Mouse (Mus musculus): ENCODE results near the gene Gm37419. TPM values are rescaled to one million over a fixed set of nuclear protein-coding genes. Genes with fewer than 3 reads are reported as not detected.

The Gm37419 gene
- polyA plus RNA-seq, 1 experiment from 2014 or later = not detected

- Histone ChIP-seq H3K9ac (replicated peaks) (no peak overlapping the region), H3K4me1 (ENCODE audit: insufficient read depth) (peaks cover 11% of the 10 kb centered on the region), H3K27me3 (ENCODE audit: insufficient read depth, low read length) (no peaks in the 10 kb centered on the region), H3K4me3 (ENCODE audit: low read depth, low read length) (no peak overlapping the region), H3K4me2 (ENCODE audit: low read depth, low read length) (no peak overlapping the region), H3K36me3 (replicated peaks; ENCODE audit: insufficient read depth, low read length) (no peaks in the 10 kb centered on the region), H3K9me3 (ENCODE audit: low read length) (no peaks in the 10 kb centered on the region), H3K27ac (ENCODE audit: low read depth) (peak overlapping the region; percentile 49)
- DNase-seq (no peak), ATAC-seq (no peak)
- no peak for TF ChIP-seq EP300 (IDR thresholded peaks at IDR 0.05; ENCODE audit: low read depth)
- TF ChIP-seq CTCF (IDR thresholded peaks at IDR 0.05; ENCODE audit: low read depth) = no peak
- 68% methylated on average over 3 of the region's 3 CpGs for WGBS (ENCODE audit: insufficient replicate concordance)
Measured at GRCm38 (mm10) chr16:23997228-23997627, 8.9 kb downstream of the Gm37419 start.

DNA sequence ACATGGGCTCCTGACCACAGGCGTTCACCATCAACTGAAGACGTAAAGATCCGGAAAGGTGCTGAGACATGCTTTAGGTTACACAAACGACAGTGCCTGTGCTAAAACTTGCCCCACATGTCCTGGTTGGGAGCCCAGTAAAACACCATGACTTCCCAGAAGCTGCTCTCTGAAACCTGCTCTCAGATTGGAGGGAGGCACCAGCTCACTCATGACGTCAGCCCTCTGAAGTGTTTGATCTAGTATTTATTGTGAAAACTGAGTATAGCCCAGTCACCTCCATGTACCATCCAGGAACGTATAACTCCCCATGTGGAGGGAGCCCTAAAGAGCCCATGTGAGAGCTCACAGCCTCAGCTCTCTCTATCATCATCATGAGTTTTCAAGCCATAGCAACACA is 9.6 kb downstream of the Gm37419 start:
- DNase-seq (no peak), ATAC-seq (no peak)
- Histone ChIP-seq H3K4me2 (ENCODE audit: low read depth, low read length) (no peak overlapping the region), H3K4me1 (ENCODE audit: insufficient read depth) (peaks cover 8% of the 10 kb centered on the region), H3K4me3 (ENCODE audit: low read depth, low read length) (no peak overlapping the region), H3K27me3 (ENCODE audit: insufficient read depth, low read length) (no peaks in the 10 kb centered on the region), H3K27ac (ENCODE audit: low read depth) (no peak overlapping the region), H3K9me3 (ENCODE audit: low read length) (no peaks in the 10 kb centered on the region), H3K36me3 (replicated peaks; ENCODE audit: insufficient read depth, low read length) (no peaks in the 10 kb centered on the region), H3K9ac (replicated peaks) (no peak overlapping the region)
- TF ChIP-seq EP300 (IDR thresholded peaks at IDR 0.05; ENCODE audit: low read depth) = no peak
- TF ChIP-seq CTCF (IDR thresholded peaks at IDR 0.05; ENCODE audit: low read depth) = no peak
- WGBS (ENCODE audit: insufficient replicate concordance) = 82% methylated on average over 6 of the region's 6 CpGs

DNA sequence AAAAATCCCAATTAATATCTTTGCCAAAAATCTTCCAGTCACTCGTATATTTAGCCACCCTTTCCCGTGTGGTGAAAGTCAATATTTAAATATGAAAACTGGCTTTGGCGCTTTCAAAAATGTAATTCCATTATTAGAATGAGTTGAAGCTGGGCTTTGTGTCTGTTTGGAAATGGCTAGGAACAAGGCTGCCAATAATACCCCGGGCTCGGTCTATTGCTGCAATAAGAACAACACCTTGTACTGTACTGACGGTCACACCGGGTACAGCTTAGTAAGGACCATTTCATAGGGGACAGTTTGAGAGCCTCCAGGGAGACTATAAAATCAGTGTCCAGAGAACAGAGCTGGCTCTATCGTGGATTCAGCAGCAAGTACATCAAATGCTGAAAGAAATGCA is 17.6 kb downstream of the Gm37419 start:
- H3K27ac ChIP-seq (ENCODE audit: low read depth) = no peak overlapping the region
- H3K4me1 ChIP-seq (ENCODE audit: insufficient read depth) = no peaks in the 10 kb centered on the region
- DNase-seq (no peak), ATAC-seq (no peak)
- no peak overlapping the region for H3K4me3 ChIP-seq (ENCODE audit: low read depth, low read length)
- H3K9ac ChIP-seq (replicated peaks) = no peak overlapping the region
- no peaks in the 10 kb centered on the region for H3K9me3 ChIP-seq (ENCODE audit: low read length)
- no peaks in the 10 kb centered on the region for H3K36me3 ChIP-seq (replicated peaks; ENCODE audit: insufficient read depth, low read length)
- TF ChIP-seq CTCF (IDR thresholded peaks at IDR 0.05; ENCODE audit: low read depth) (no peak), EP300 (IDR thresholded peaks at IDR 0.05; ENCODE audit: low read depth) (no peak)
- no peaks in the 10 kb centered on the region for H3K27me3 ChIP-seq (ENCODE audit: insufficient read depth, low read length)
- no peak overlapping the region for H3K4me2 ChIP-seq (ENCODE audit: low read depth, low read length)
- WGBS (ENCODE audit: insufficient replicate concordance) = 80% methylated on average over 8 of the region's 8 CpGs

DNA sequence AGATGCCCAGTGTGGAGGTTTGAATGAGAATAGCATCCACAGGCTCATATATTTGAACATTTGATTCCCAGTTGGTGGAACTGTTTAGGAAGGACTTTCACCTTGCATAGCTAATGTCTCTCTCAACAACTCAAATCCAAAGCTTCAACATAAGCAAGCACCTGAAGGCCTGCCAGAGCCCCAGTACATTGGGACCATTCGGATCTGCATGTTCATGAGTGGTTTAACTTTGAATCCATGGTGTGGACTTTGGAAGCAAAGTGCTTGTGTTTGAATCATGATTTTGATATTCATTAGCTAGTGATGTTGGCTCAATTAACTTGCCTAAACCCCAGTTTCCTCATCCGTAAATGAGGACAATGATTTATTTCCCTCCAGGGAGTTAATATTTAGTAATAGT is 21.6 kb downstream of the Gm37419 start:
- ATAC-seq = no peak

GRCm38 (mm10) chr16:24011306-24011705 is 23.0 kb downstream of the Gm37419 start:
- Histone ChIP-seq H3K9me3 (ENCODE audit: low read length) (no peaks in the 10 kb centered on the region), H3K4me3 (ENCODE audit: low read depth, low read length) (no peak overlapping the region), H3K4me2 (ENCODE audit: low read depth, low read length) (no peak overlapping the region), H3K9ac (replicated peaks) (no peak overlapping the region), H3K27me3 (ENCODE audit: insufficient read depth, low read length) (no peaks in the 10 kb centered on the region), H3K36me3 (replicated peaks; ENCODE audit: insufficient read depth, low read length) (no peaks in the 10 kb centered on the region), H3K27ac (ENCODE audit: low read depth) (no peak overlapping the region), H3K4me1 (ENCODE audit: insufficient read depth) (peaks cover 7% of the 10 kb centered on the region; the same call in 1 of the 2 replicates)
- no peak for TF ChIP-seq EP300 (IDR thresholded peaks at IDR 0.05; ENCODE audit: low read depth)
- TF ChIP-seq CTCF (IDR thresholded peaks at IDR 0.05; ENCODE audit: low read depth) = no peak
- WGBS (ENCODE audit: insufficient replicate concordance) = 71% methylated on average over 3 of the region's 3 CpGs
- no peak; the same call in 1 of the 2 replicates for ATAC-seq
- DNase-seq = no peak

More for the DNA sequence above, 21.6 kb downstream of the Gm37419 start:
- Histone ChIP-seq H3K27ac (ENCODE audit: low read depth) (no peak overlapping the region), H3K4me1 (ENCODE audit: insufficient read depth) (peaks cover 7% of the 10 kb centered on the region; the same call in 1 of the 2 replicates), H3K4me2 (ENCODE audit: low read depth, low read length) (no peak overlapping the region), H3K36me3 (replicated peaks; ENCODE audit: insufficient read depth, low read length) (no peaks in the 10 kb centered on the region), H3K9ac (replicated peaks) (no peak overlapping the region), H3K9me3 (ENCODE audit: low read length) (no peaks in the 10 kb centered on the region), H3K27me3 (ENCODE audit: insufficient read depth, low read length) (no peaks in the 10 kb centered on the region), H3K4me3 (ENCODE audit: low read depth, low read length) (no peak overlapping the region)
- TF ChIP-seq EP300 (IDR thresholded peaks at IDR 0.05; ENCODE audit: low read depth) = no peak
- TF ChIP-seq CTCF (IDR thresholded peaks at IDR 0.05; ENCODE audit: low read depth) = no peak
- 85% methylated on average over 2 of the region's 2 CpGs for WGBS (ENCODE audit: insufficient replicate concordance)
- DNase-seq = no peak

GRCm38 (mm10) chr16:24012066-24012465 is 23.8 kb downstream of the Gm37419 start:
- 15% methylated on average over 3 of the region's 3 CpGs for WGBS (ENCODE audit: insufficient replicate concordance)
- no peak overlapping the region for H3K4me3 ChIP-seq (ENCODE audit: low read depth, low read length)

DNA sequence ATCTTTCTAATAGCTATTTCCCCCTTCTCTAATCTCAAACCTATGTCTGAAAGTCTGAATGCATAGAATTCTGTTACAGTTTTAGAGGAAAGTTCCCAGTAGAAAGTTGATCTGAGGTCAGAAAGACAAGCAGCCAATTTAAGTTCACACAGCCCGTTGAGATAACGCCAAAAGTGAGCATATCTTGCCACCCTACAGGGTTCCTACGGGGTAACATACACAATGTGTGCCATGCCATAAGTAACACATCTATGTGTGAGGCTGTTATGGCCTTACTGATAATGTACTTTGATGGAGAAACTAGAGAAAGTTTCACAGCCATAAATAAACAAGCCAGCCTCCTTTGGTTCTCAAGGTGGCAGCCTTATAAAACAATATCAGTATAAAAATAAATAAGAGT is 26.1 kb downstream of the Gm37419 start:
- ATAC-seq = no peak
- Histone ChIP-seq H3K9ac (replicated peaks) (no peak overlapping the region), H3K27me3 (ENCODE audit: insufficient read depth, low read length) (no peaks in the 10 kb centered on the region), H3K27ac (ENCODE audit: low read depth) (no peak overlapping the region), H3K36me3 (replicated peaks; ENCODE audit: insufficient read depth, low read length) (no peaks in the 10 kb centered on the region), H3K9me3 (ENCODE audit: low read length) (no peaks in the 10 kb centered on the region), H3K4me3 (ENCODE audit: low read depth, low read length) (no peak overlapping the region), H3K4me2 (ENCODE audit: low read depth, low read length) (no peak overlapping the region), H3K4me1 (ENCODE audit: insufficient read depth) (peaks cover 7% of the 10 kb centered on the region; the same call in 1 of the 2 replicates)
- 49% methylated on average over 3 of the region's 3 CpGs for WGBS (ENCODE audit: insufficient replicate concordance)
- DNase-seq = no peak
- TF ChIP-seq CTCF (IDR thresholded peaks at IDR 0.05; ENCODE audit: low read depth) = no peak
- peak; percentile 60; the same call in 1 of the 2 replicates for TF ChIP-seq EP300 (IDR thresholded peaks at IDR 0.05; ENCODE audit: low read depth)

More at GRCm38 (mm10) chr16:24012066-24012465, 23.8 kb downstream of the Gm37419 start:
- TF ChIP-seq EP300 (IDR thresholded peaks at IDR 0.05; ENCODE audit: low read depth) (no peak), CTCF (IDR thresholded peaks at IDR 0.05; ENCODE audit: low read depth) (no peak)
- peaks cover 7% of the 10 kb centered on the region; the same call in 1 of the 2 replicates for H3K4me1 ChIP-seq (ENCODE audit: insufficient read depth)
- no peak overlapping the region for H3K9ac ChIP-seq (replicated peaks)
- no peaks in the 10 kb centered on the region for H3K36me3 ChIP-seq (replicated peaks; ENCODE audit: insufficient read depth, low read length)
- H3K27ac ChIP-seq (ENCODE audit: low read depth) = no peak overlapping the region
- H3K27me3 ChIP-seq (ENCODE audit: insufficient read depth, low read length) = no peaks in the 10 kb centered on the region
- no peak for ATAC-seq
- no peaks in the 10 kb centered on the region for H3K9me3 ChIP-seq (ENCODE audit: low read length)
- DNase-seq = no peak
- no peak overlapping the region; the same call in 1 of the 2 replicates for H3K4me2 ChIP-seq (ENCODE audit: low read depth, low read length)
